Mouse (Mus musculus): ENCODE measurements around the gene Gm12184. TPM values are rescaled to one million over a fixed set of nuclear protein-coding genes. Genes with fewer than 3 reads are reported as not detected.

The Gm12184 gene
- polyA plus RNA-seq, 1 experiment from 2014 or later: 4.3 TPM

DNA sequence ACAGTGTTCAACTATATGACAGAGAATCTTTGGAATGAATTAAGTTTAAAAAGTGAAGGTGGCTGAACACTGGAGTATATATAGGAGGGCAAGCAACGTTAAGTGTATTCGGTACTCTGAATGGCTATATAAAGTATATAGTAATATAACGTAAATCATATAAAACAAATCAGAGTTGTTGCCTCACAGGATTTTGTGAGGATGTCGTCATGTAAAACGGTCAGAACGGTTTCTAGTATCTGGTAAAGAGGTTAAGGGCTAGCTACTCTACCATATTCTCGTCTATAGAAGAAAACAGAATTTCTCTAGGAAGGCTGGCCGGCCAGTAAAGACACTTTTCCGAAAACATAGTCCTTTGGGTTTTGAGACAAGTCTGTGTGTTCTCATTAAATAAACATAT, 8.7 kb downstream of the Gm12184 start:
- ATAC-seq (ENCODE audit: low read depth): no peak
- 7% methylated on average over 9 of the region's 9 CpGs for WGBS

DNA sequence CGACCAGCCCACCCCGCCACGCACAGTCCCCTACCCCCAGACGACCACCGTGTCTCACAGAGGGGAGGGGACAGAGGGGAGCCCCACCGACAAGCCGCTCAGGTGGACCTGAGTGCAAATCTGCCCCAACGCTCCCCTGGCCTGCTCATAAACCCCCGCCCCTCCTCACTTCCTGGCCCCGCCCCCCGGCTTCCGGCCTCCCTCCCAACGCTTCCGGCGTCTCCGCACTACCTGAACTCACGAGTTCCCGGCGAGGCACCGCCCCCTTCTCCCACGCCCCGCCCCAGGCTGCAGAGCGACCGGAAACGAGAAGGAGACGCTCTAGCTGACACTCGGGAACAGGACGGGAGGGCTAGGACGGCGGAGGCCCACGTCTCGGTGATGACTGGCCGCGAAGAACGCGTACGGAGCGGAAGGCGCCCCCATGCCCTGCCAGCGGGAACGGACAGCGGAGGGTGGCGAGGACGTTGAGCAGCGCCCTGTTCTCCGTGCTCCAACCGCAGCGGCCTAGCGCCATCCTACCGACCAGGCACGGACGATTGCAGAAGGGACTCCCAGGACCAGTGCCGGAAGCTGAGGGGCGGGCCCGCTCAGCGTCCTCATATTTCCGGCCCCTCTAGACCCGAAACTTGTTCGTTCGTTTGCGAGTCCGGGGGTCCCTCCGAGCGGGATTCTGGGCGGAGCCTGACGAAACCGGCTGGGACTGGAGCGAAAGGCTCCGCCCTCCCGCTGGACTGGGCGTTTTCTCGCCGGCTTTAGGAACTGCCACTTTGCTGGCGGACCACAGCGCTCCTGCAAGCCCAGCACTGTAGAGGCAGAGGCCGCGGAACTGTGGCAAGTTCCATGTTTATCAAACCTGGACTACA, 9.4 kb downstream of the Gm12184 start, which contains the start of gene Trim41:
Trim41 (minus strand) TSS at position 554 of the 866 bp plus-strand sequence.
- Histone ChIP-seq H3K4me2 (peak within 1 kb of the TSS; percentile 88), H3K27ac (replicated peaks) (peak within 1 kb of the TSS; percentile 97), H3K4me3 (peak within 1 kb of the TSS; percentile 75), H3K36me3 (peaks cover 22% of the 10 kb centered on the region), H3K27me3 (0 out of 2 replicates have a peak, but pooled peaks cover 3% of the 10 kb centered on the region), H3K4me1 (replicated peaks) (peaks cover 33% of the 10 kb centered on the region), H3K9me3 (no peaks in the 10 kb centered on the region), H3K9ac (peak within 1 kb of the TSS; percentile 92)
- under 1% methylated on average over 76 of the region's 77 CpGs for WGBS
- peak; percentile 98 for ATAC-seq (ENCODE audit: low read depth)

More for the DNA sequence above, 8.7 kb downstream of the Gm12184 start:
- Histone ChIP-seq H3K27me3 (peaks cover 7% of the 10 kb centered on the region), H3K9me3 (no peaks in the 10 kb centered on the region), H3K4me2 (peak overlapping the region; percentile 88), H3K4me1 (replicated peaks) (peaks cover 33% of the 10 kb centered on the region), H3K4me3 (peak overlapping the region; percentile 75), H3K9ac (peak overlapping the region; percentile 92), H3K36me3 (peaks cover 16% of the 10 kb centered on the region), H3K27ac (replicated peaks) (peak overlapping the region; percentile 97)

DNA sequence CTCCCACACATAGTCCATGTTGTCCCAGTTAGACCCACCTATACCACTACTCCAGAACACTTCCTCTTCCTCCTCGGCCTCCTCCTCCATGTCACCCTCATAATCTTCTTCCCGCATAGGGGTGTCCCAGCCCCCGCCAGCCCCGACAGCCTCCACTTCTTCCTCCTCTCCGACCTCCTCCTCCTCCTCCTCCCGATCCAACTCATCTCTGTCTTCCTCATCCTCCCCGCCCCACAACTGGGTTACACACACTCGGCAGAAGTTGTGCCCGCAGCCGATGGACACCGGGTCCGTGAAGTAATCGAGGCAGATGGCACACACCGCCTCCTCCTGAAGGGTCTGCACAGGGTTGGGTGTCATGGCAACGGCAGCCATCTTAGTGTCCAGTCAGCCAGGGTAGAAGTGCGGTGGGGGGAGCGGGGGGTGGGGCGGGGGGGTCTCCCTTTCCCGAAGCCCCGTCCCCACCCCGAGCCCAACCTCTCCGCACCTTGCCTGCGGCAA, 10.1 kb downstream of the Gm12184 start:
- ATAC-seq (ENCODE audit: low read depth): peak; percentile 68
- 0 out of 2 replicates have a peak, but pooled peaks cover 3% of the 10 kb centered on the region for H3K27me3 ChIP-seq
- peak overlapping the region; percentile 88 for H3K4me2 ChIP-seq
- 3% methylated on average over 23 of the region's 23 CpGs for WGBS
- peak overlapping the region; percentile 92 for H3K9ac ChIP-seq
- H3K4me3 ChIP-seq: peak overlapping the region; percentile 75
- peaks cover 29% of the 10 kb centered on the region for H3K36me3 ChIP-seq
- H3K27ac ChIP-seq (replicated peaks): peak overlapping the region; percentile 76
- H3K4me1 ChIP-seq (replicated peaks): peaks cover 33% of the 10 kb centered on the region
- no peaks in the 10 kb centered on the region for H3K9me3 ChIP-seq

DNA sequence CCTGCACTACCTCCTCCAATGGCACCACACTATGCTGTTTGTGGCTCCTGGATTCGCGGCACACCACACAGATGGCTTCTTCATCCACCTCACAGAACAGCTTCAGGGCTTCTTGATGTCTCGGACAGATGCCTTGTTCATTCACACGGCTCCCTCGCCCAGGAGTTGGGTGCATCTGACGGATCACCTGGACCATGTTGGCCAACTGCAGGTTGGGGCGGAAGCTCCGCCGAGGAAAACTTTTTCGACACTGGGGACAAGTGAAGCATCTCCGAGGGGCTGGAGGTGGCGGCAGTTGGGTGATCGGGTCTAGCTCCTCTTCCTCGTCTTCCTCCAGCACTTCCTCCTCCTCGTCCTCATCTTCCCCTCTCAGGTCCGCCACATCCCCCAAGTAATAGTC, 10.6 kb downstream of the Gm12184 start:
- peaks cover 34% of the 10 kb centered on the region for H3K36me3 ChIP-seq
- ATAC-seq (ENCODE audit: low read depth): no peak
- H3K9me3 ChIP-seq: no peaks in the 10 kb centered on the region
- H3K9ac ChIP-seq: peak overlapping the region; percentile 92
- 0 out of 2 replicates have a peak, but pooled peaks cover 3% of the 10 kb centered on the region for H3K27me3 ChIP-seq
- WGBS: 79% methylated on average over 16 of the region's 16 CpGs
- no peak overlapping the region for H3K27ac ChIP-seq (replicated peaks)
- peak overlapping the region; percentile 75 for H3K4me3 ChIP-seq
- H3K4me1 ChIP-seq (replicated peaks): peaks cover 33% of the 10 kb centered on the region
- H3K4me2 ChIP-seq: peak overlapping the region; percentile 88

DNA sequence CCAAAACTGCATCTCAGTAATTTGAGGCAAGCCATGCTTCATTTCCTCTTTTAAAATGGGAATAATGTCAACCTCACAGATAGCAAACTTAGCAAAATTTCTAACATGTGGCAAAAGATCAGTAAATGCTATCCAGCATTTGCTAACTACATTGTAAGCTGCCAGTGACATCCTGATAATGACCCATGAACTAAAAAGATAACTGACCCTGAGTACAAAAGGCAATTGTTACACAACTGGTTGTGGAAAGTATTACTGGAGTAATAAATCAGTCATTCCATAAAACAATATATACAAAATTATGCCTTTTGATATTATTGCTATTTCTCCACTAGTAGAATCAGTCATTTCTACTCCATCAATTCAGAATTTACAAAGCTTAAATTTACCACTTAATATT, 12.7 kb downstream of the Gm12184 start:
- no peak for ATAC-seq (ENCODE audit: low read depth)
- no peaks in the 10 kb centered on the region for H3K9me3 ChIP-seq
- 0 out of 2 replicates have a peak overlapping the region, but pooled peaks have one; percentile 50 for H3K9ac ChIP-seq
- H3K4me1 ChIP-seq (replicated peaks): peaks cover 33% of the 10 kb centered on the region
- no peak overlapping the region for H3K27ac ChIP-seq (replicated peaks)
- no peak overlapping the region for H3K4me3 ChIP-seq
- H3K27me3 ChIP-seq: no peaks in the 10 kb centered on the region
- H3K4me2 ChIP-seq: no peak overlapping the region; the same call in 1 of the 2 replicates
- peaks cover 54% of the 10 kb centered on the region for H3K36me3 ChIP-seq

DNA sequence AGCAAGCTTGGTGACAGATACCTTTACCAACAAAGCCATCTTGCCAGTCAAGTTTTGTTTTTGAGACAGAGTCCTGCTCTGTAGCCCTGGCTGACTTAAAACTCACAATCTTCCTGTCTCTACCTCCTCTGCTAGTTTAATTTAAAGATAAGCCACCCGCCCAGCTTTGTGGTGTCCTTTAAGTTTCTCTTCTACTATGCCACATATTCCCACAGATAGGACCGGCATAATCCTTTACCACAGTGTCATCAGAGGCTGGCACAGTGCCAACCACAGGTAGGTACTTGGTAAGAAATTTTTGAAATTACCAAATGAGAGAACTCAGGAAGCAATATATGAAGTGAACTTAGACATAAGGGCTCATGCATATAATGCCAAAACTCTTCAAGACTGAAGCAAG, 16.3 kb downstream of the Gm12184 start:
- Histone ChIP-seq H3K9ac (no peak overlapping the region), H3K4me1 (replicated peaks) (peaks cover 20% of the 10 kb centered on the region), H3K27me3 (no peaks in the 10 kb centered on the region), H3K4me3 (no peak overlapping the region), H3K9me3 (no peaks in the 10 kb centered on the region), H3K27ac (replicated peaks) (no peak overlapping the region), H3K4me2 (no peak overlapping the region), H3K36me3 (peaks cover 91% of the 10 kb centered on the region)
- no peak for ATAC-seq (ENCODE audit: low read depth)
- 92% methylated on average over 2 of the region's 2 CpGs for WGBS

DNA sequence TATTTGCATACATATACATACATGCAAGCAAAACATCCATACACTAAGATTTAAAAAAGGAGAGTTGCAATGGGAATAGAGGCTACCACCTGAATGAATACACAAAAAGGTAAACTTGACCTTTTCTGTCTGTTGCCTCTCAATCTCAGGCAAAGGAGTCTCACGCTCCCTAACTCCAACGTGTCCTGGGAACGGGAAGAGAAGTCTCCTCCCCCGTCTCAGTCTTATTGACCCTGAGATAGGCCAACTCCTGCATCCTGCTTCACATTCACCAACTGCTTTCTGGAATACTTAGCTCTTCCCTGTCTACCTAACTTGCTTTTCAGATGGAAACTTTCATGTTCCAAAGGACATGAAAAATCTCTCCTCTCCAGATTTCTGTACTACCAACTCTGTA, 17.0 kb downstream of the Gm12184 start:
- 70% methylated on average over 4 of the region's 4 CpGs for WGBS
- H3K4me1 ChIP-seq (replicated peaks): peaks cover 13% of the 10 kb centered on the region
- peaks cover 94% of the 10 kb centered on the region for H3K36me3 ChIP-seq
- ATAC-seq (ENCODE audit: low read depth): no peak
- no peak overlapping the region for H3K9ac ChIP-seq
- no peak overlapping the region for H3K4me2 ChIP-seq
- no peak overlapping the region for H3K27ac ChIP-seq (replicated peaks)
- H3K9me3 ChIP-seq: no peaks in the 10 kb centered on the region
- H3K4me3 ChIP-seq: no peak overlapping the region
- H3K27me3 ChIP-seq: no peaks in the 10 kb centered on the region

DNA sequence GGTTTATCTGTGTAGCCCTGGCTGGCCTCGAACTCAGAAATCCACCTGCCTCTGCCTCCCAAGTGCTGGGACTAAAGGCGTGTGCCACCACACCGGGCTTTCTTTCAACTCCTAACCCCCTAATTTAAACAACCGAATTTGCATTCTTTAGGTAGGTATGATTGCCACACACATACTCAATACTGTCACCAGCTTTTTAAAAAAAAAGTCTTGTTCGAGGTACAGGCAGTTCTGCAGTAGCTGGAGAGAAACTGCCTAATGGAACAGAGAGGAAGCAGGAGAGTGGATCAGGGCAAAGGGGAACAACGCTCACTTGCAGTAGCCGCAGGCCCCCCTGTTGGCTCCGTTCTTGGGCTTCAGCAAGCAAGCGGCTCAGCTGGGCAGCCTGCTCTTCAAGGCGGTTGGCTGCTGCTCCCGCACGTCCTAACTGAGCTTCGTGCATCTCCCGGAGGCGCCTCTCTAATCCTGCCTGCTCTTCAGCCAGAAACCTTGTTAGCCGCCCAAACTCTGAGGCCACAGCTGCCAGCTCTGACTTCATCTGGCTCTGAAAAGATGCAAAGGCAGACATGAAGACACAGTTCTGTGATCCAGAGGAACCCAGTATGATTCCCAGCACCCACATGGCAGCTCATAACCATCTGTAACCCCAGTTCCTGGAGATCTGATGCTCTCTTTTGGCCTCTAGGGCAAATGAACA, 17.6 kb downstream of the Gm12184 start:
- H3K9ac ChIP-seq: no peak overlapping the region
- peaks cover 8% of the 10 kb centered on the region for H3K4me1 ChIP-seq (replicated peaks)
- no peak overlapping the region for H3K4me3 ChIP-seq
- no peak for ATAC-seq (ENCODE audit: low read depth)
- no peaks in the 10 kb centered on the region for H3K9me3 ChIP-seq
- H3K27me3 ChIP-seq: no peaks in the 10 kb centered on the region
- H3K4me2 ChIP-seq: no peak overlapping the region
- whole genome bisulfite sequencing: 74% methylated on average over 16 of the region's 16 CpGs
- H3K36me3 ChIP-seq: peaks cover 97% of the 10 kb centered on the region
- no peak overlapping the region for H3K27ac ChIP-seq (replicated peaks)

DNA sequence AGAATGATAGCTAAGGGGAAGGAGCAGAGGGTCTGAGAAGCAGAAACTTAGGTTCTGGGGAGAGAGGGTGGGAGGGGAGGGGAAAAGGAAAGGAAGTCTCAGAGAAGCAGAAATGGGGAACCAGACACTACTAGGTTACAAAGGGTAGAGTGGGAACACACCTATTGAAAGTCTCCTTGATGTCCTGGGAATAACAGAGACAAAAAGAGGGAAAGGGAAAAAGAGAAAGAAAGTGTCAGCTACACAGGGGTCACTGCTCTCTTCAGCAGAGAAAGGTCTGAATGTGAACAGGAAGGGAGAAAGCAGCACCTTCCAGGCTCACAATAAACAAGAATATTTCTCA, 18.2 kb downstream of the Gm12184 start:
- Histone ChIP-seq H3K27me3 (no peaks in the 10 kb centered on the region), H3K4me1 (replicated peaks) (peaks cover 5% of the 10 kb centered on the region), H3K27ac (replicated peaks) (no peak overlapping the region), H3K9ac (no peak overlapping the region), H3K9me3 (no peaks in the 10 kb centered on the region), H3K4me3 (no peak overlapping the region), H3K4me2 (no peak overlapping the region), H3K36me3 (peaks cover 98% of the 10 kb centered on the region)
- ATAC-seq (ENCODE audit: low read depth): no peak

DNA sequence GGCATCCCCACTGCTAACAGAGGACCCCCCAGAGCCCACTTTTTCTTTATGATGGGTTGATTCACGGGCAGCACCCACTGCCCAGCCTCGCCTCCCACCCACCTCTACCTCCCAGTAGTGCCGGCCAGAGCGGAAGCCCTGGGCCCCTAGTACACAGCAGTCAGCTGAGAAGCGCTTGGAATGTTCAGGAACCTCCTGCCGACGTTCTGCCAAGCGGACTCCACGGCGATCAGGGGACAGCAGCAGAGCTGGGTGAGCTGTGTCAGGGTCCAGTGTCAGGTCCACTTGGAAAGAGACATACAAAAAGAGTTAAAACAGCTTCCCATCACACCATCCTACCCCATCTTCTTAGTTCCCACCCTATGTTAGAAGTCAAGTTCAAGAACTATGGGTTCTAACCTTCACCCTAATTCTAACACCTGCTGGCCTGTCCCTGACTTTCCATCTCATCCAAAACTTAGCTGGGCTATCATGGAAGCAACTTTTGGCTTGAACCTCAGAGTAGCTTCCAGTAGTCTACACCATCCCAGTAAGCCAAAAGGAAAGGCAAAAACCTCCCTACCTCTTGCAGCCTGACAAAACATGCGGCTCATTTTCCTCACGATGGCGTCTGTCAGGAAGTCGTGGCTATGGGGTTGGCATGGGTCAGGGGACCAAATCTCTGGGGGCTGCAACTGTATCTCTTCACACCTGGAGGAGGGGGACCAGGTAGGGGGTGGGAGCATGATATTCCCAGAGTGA, 18.7 kb downstream of the Gm12184 start:
- no peak overlapping the region for H3K9ac ChIP-seq
- no peaks in the 10 kb centered on the region for H3K9me3 ChIP-seq
- H3K4me3 ChIP-seq: no peak overlapping the region
- peaks cover 99% of the 10 kb centered on the region for H3K36me3 ChIP-seq
- H3K4me2 ChIP-seq: no peak overlapping the region
- ATAC-seq (ENCODE audit: low read depth): no peak
- no peaks in the 10 kb centered on the region for H3K27me3 ChIP-seq
- 66% methylated on average over 14 of the region's 14 CpGs for WGBS
- H3K27ac ChIP-seq (replicated peaks): no peak overlapping the region
- H3K4me1 ChIP-seq (replicated peaks): peaks cover 7% of the 10 kb centered on the region

DNA sequence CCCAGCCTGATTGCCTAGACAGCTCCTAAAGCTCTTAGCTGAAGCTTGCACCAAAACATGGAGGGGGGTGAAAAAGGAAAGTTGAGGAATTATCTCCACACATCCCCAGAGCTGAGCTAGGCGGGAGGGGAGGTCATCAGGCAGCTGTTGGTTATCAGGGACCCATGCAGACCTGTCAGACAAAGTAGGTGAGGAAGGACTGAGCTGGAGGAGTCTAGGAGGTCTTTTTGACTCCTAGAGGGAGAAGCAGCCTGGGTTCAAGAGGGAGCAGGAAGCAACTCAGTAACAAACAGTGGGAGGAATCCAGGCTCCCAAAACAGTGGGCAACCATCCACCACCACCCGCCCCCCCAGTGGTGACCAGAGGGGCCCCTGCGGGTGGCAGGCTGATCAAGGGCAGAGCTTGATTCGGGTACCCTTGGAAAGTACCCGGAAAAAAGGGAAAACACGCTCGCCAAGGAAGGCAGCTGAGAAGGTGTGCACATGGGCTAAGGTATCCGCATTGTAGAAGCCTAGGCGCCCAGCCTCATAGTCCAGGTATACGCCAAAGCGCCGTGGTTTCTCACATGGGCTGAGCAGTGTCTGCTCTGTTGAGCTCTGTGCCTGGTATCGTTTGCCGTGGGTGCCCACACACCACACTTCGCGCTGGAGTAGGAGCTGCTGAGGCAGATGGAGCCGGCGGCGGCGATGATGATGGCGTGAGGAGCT, 19.4 kb downstream of the Gm12184 start:
- 58% methylated on average over 21 of the region's 21 CpGs for WGBS
- Histone ChIP-seq H3K9me3 (no peaks in the 10 kb centered on the region), H3K36me3 (peaks cover 100% of the 10 kb centered on the region), H3K4me3 (no peak overlapping the region), H3K4me1 (replicated peaks) (peaks cover 14% of the 10 kb centered on the region), H3K27ac (replicated peaks) (no peak overlapping the region), H3K9ac (0 out of 2 replicates have a peak overlapping the region, but pooled peaks have one; percentile 31), H3K4me2 (no peak overlapping the region), H3K27me3 (no peaks in the 10 kb centered on the region)
- ATAC-seq (ENCODE audit: low read depth): peak; percentile 44; the same call in 1 of the 2 replicates

Measured in neural tube, embryonic 13.5 days (tissue).